Mouse (Mus musculus) cerebellum, postnatal 36 days (tissue): ENCODE results near the gene Tshz2.

Experiments used
- DNase-seq, 2 experiments: peaks; one replicate each; pipeline ENCODE4 v3.0.0; 2021 to 2022; ENCODE audit warnings: mixed read lengths in 2 of 2

Gene Tshz2

GRCm38 (mm10) chr2:170054943-170055342, 422.1 kb downstream of the Tshz2 start:
- DNase-seq = no peak

GRCm38 (mm10) chr2:170055413-170055812, 422.6 kb downstream of the Tshz2 start:
- peak; percentile 4 to 7 for DNase-seq

GRCm38 (mm10) chr2:170058774-170059173, 426.0 kb downstream of the Tshz2 start:
- no peak for DNase-seq

- peak in 1 of 2 experiments; percentile 3 for DNase-seq
These were observed 427.3 kb downstream of the Tshz2 start for GRCm38 (mm10) chr2:170060066-170060465.

GRCm38 (mm10) chr2:170062378-170062777, 429.6 kb downstream of the Tshz2 start:
- DNase-seq = no peak

GRCm38 (mm10) chr2:170069976-170070375, 437.2 kb downstream of the Tshz2 start:
- DNase-seq = no peak

GRCm38 (mm10) chr2:170070641-170071241, 437.9 kb downstream of the Tshz2 start:
- DNase-seq = no peak

- DNase-seq = no peak
These were observed 444.2 kb downstream of the Tshz2 start for GRCm38 (mm10) chr2:170076941-170077490.

GRCm38 (mm10) chr2:170078041-170078440, 445.2 kb downstream of the Tshz2 start:
- no peak for DNase-seq

GRCm38 (mm10) chr2:170078442-170079017, 445.7 kb downstream of the Tshz2 start:
- DNase-seq = no peak

GRCm38 (mm10) chr2:170091563-170092443, 459.0 kb downstream of the Tshz2 start:
- DNase-seq = no peak

- DNase-seq = no peak
These were observed 461.4 kb downstream of the Tshz2 start for GRCm38 (mm10) chr2:170094220-170094619.

GRCm38 (mm10) chr2:170094871-170095270, 462.1 kb downstream of the Tshz2 start:
- DNase-seq = no peak

GRCm38 (mm10) chr2:170101132-170101531, 468.3 kb downstream of the Tshz2 start:
- DNase-seq = peak; percentile 82 to 83

GRCm38 (mm10) chr2:170101932-170102331, 469.1 kb downstream of the Tshz2 start:
- DNase-seq = no peak

- no peak for DNase-seq
These were observed 470.5 kb downstream of the Tshz2 start for GRCm38 (mm10) chr2:170103341-170103740.

- peak; percentile 24 to 26 for DNase-seq
These were observed 471.0 kb downstream of the Tshz2 start for GRCm38 (mm10) chr2:170103852-170104251.

- DNase-seq = no peak
These were observed 471.6 kb downstream of the Tshz2 start for GRCm38 (mm10) chr2:170104396-170104795.

GRCm38 (mm10) chr2:170106000-170106399, 473.2 kb downstream of the Tshz2 start:
- DNase-seq = no peak

GRCm38 (mm10) chr2:170107791-170108190, 475.0 kb downstream of the Tshz2 start:
- DNase-seq = no peak

- no peak for DNase-seq
These were observed 476.7 kb downstream of the Tshz2 start for GRCm38 (mm10) chr2:170109528-170109927.

- DNase-seq = no peak
These were observed 477.5 kb downstream of the Tshz2 start for GRCm38 (mm10) chr2:170110306-170110705.

GRCm38 (mm10) chr2:170116704-170117281, 484.0 kb downstream of the Tshz2 start:
- DNase-seq = peak; percentile 43 to 64
